Mouse (Mus musculus): ENCODE data around the gene Tanc2.

Gene Tanc2

GRCm38 (mm10) chr11:105589877-105590641, at the start of gene Tanc2:
Gene Tanc2, plus strand, starts transcription at chr11:105589986.
- peak; percentile 71 for DNase-seq

GRCm38 (mm10) chr11:105540781-105541180, 49.0 kb upstream of the Tanc2 start:
- no peak for DNase-seq

GRCm38 (mm10) chr11:105541366-105541765, 48.4 kb upstream of the Tanc2 start:
- DNase-seq: no peak

- DNase-seq: no peak
These were observed 47.7 kb upstream of the Tanc2 start for GRCm38 (mm10) chr11:105542129-105542528.

GRCm38 (mm10) chr11:105545801-105546200, 44.0 kb upstream of the Tanc2 start:
- no peak for DNase-seq

- no peak for DNase-seq
These were observed 43.4 kb upstream of the Tanc2 start for GRCm38 (mm10) chr11:105546393-105546792.

- DNase-seq: peak; percentile 6
These were observed 41.4 kb upstream of the Tanc2 start for GRCm38 (mm10) chr11:105548383-105548782.

GRCm38 (mm10) chr11:105549164-105550121, 40.3 kb upstream of the Tanc2 start:
- DNase-seq: no peak

- DNase-seq: no peak
These were observed 32.5 kb upstream of the Tanc2 start for GRCm38 (mm10) chr11:105557285-105557684.

GRCm38 (mm10) chr11:105558091-105558490, 31.7 kb upstream of the Tanc2 start:
- DNase-seq: no peak

- DNase-seq: no peak
These were observed 30.8 kb upstream of the Tanc2 start for GRCm38 (mm10) chr11:105558803-105559505.

GRCm38 (mm10) chr11:105563546-105563945, 26.2 kb upstream of the Tanc2 start:
- DNase-seq: no peak

- DNase-seq: no peak
These were observed 22.6 kb upstream of the Tanc2 start for GRCm38 (mm10) chr11:105567221-105567641.

- DNase-seq: no peak
These were observed 17.8 kb upstream of the Tanc2 start for GRCm38 (mm10) chr11:105571996-105572395.

GRCm38 (mm10) chr11:105574241-105574640, 15.5 kb upstream of the Tanc2 start:
- no peak for DNase-seq

GRCm38 (mm10) chr11:105577211-105577610, 12.6 kb upstream of the Tanc2 start:
- no peak for DNase-seq

- no peak for DNase-seq
These were observed 7.8 kb upstream of the Tanc2 start for GRCm38 (mm10) chr11:105582020-105582419.

- DNase-seq: peak; percentile 91
These were observed 432 bp upstream of the Tanc2 start for GRCm38 (mm10) chr11:105589231-105589876.

GRCm38 (mm10) chr11:105591905-105592304, 2.1 kb downstream of the Tanc2 start:
- peak; percentile 54 for DNase-seq

GRCm38 (mm10) chr11:105602177-105602576, 12.4 kb downstream of the Tanc2 start:
- DNase-seq: no peak

GRCm38 (mm10) chr11:105626201-105626600, 36.4 kb downstream of the Tanc2 start:
- no peak for DNase-seq

- DNase-seq: peak; percentile 6
These were observed 54.2 kb downstream of the Tanc2 start for GRCm38 (mm10) chr11:105643995-105644394.

Data from thymus, postnatal 14 days (tissue).